Mouse (Mus musculus): ENCODE results near the gene Cnga4. TPM values are rescaled to one million over a fixed set of nuclear protein-coding genes. Genes with fewer than 3 reads are reported as not detected.
"Not testable (repeated sequence)": the region's sequence is repeated elsewhere in the genome, so short reads cannot be mapped to it uniquely, and the experiment has no call there.

Cnga4 gene
- polyA plus RNA-seq, 1 experiment from 2014 or later = not detected

- peak overlapping the region; percentile 78 for H3K9ac ChIP-seq (ENCODE audit: low read length)
- no peaks in the 10 kb centered on the region for H3K27me3 ChIP-seq (ENCODE audit: control insufficient read depth, insufficient read depth, low read length)
- H3K4me1 ChIP-seq (ENCODE audit: control insufficient read depth, insufficient read depth, low read length) = no peaks in the 10 kb centered on the region
- no peak for DNase-seq (ENCODE audit: low spot score)
- H3K36me3 ChIP-seq (ENCODE audit: control insufficient read depth, insufficient read depth, low read length) = no peaks in the 10 kb centered on the region
- peak overlapping the region; percentile 81 for H3K4me3 ChIP-seq (ENCODE audit: low read depth, low read length)
- peak overlapping the region; percentile 72 for H3K4me2 ChIP-seq (ENCODE audit: low read depth, severe bottlenecking)
- 1% methylated on average over 25 of the region's 25 CpGs for WGBS
- ATAC-seq (ENCODE audit: insufficient number of reproducible peaks, low FRiP score, low TSS enrichment, low read depth) = peak; percentile 55
- H3K27ac ChIP-seq (replicated peaks; ENCODE audit: low read depth, low read length) = no peak overlapping the region
- no peaks in the 10 kb centered on the region for H3K9me3 ChIP-seq (ENCODE audit: control insufficient read depth, low read length)
Observed at GRCm38 (mm10) chr7:105399058-105399934, 5.1 kb upstream of the Cnga4 start.

- H3K9ac ChIP-seq (ENCODE audit: low read length) = peak within 1 kb of the TSS; percentile 78
- H3K9me3 ChIP-seq (ENCODE audit: control insufficient read depth, low read length) = no peaks in the 10 kb centered on the region
- WGBS = under 1% methylated on average over 50 of the region's 55 CpGs
- no peaks in the 10 kb centered on the region for H3K36me3 ChIP-seq (ENCODE audit: control insufficient read depth, insufficient read depth, low read length)
- DNase-seq (ENCODE audit: low spot score) (peak; percentile 100), ATAC-seq (ENCODE audit: insufficient number of reproducible peaks, low FRiP score, low TSS enrichment, low read depth) (peak; percentile 99)
- H3K4me1 ChIP-seq (ENCODE audit: control insufficient read depth, insufficient read depth, low read length) = no peaks in the 10 kb centered on the region
- H3K4me3 ChIP-seq (ENCODE audit: low read depth, low read length) = peak within 1 kb of the TSS; percentile 81
- no peaks in the 10 kb centered on the region for H3K27me3 ChIP-seq (ENCODE audit: control insufficient read depth, insufficient read depth, low read length)
- H3K4me2 ChIP-seq (ENCODE audit: low read depth, severe bottlenecking) = peak within 1 kb of the TSS; percentile 72
- H3K27ac ChIP-seq (replicated peaks; ENCODE audit: low read depth, low read length) = no peak within 1 kb of the TSS
Observed at GRCm38 (mm10) chr7:105399935-105400624, 4.3 kb upstream of the Cnga4 start, which contains the start of gene Fam160a2. Gene Fam160a2, minus strand, starts transcription at chr7:105400054.

GRCm38 (mm10) chr7:105406322-105406721, 2.0 kb downstream of the Cnga4 start:
- ATAC-seq (ENCODE audit: insufficient number of reproducible peaks, low FRiP score, low TSS enrichment, low read depth) = no peak
- WGBS = 88% methylated on average over 1 of the region's 1 CpGs
- H3K27me3 ChIP-seq (ENCODE audit: control insufficient read depth, insufficient read depth, low read length) = no peaks in the 10 kb centered on the region

GRCm38 (mm10) chr7:105411874-105412632, 7.7 kb downstream of the Cnga4 start:
- not testable (repeated sequence) for H3K4me1 ChIP-seq (ENCODE audit: control insufficient read depth, insufficient read depth, low read length); H3K27ac ChIP-seq (replicated peaks; ENCODE audit: low read depth, low read length); ATAC-seq (ENCODE audit: insufficient number of reproducible peaks, low FRiP score, low TSS enrichment, low read depth); H3K27me3 ChIP-seq (ENCODE audit: control insufficient read depth, insufficient read depth, low read length); H3K4me2 ChIP-seq (ENCODE audit: low read depth, severe bottlenecking); H3K9ac ChIP-seq (ENCODE audit: low read length); H3K4me3 ChIP-seq (ENCODE audit: low read depth, low read length); H3K36me3 ChIP-seq (ENCODE audit: control insufficient read depth, insufficient read depth, low read length); H3K9me3 ChIP-seq (ENCODE audit: control insufficient read depth, low read length)
- DNase-seq (ENCODE audit: low spot score) = peak; percentile 83
- WGBS = 61% methylated on average over 8 of the region's 8 CpGs

More at GRCm38 (mm10) chr7:105406322-105406721, 2.0 kb downstream of the Cnga4 start:
- H3K4me2 ChIP-seq (ENCODE audit: low read depth, severe bottlenecking) = no peak overlapping the region
- H3K4me3 ChIP-seq (ENCODE audit: low read depth, low read length) = no peak overlapping the region
- no peaks in the 10 kb centered on the region for H3K36me3 ChIP-seq (ENCODE audit: control insufficient read depth, insufficient read depth, low read length)
- no peak overlapping the region for H3K27ac ChIP-seq (replicated peaks; ENCODE audit: low read depth, low read length)
- DNase-seq (ENCODE audit: low spot score) = no peak
- no peak overlapping the region for H3K9ac ChIP-seq (ENCODE audit: low read length)
- no peaks in the 10 kb centered on the region for H3K9me3 ChIP-seq (ENCODE audit: control insufficient read depth, low read length)
- H3K4me1 ChIP-seq (ENCODE audit: control insufficient read depth, insufficient read depth, low read length) = no peaks in the 10 kb centered on the region

- H3K9me3 ChIP-seq (ENCODE audit: control insufficient read depth, low read length) = no peaks in the 10 kb centered on the region
- no peak overlapping the region for H3K9ac ChIP-seq (ENCODE audit: low read length)
- H3K36me3 ChIP-seq (ENCODE audit: control insufficient read depth, insufficient read depth, low read length) = no peaks in the 10 kb centered on the region
- no peak overlapping the region for H3K4me3 ChIP-seq (ENCODE audit: low read depth, low read length)
- H3K4me1 ChIP-seq (ENCODE audit: control insufficient read depth, insufficient read depth, low read length) = no peaks in the 10 kb centered on the region
- H3K27ac ChIP-seq (replicated peaks; ENCODE audit: low read depth, low read length) = no peak overlapping the region
- 60% methylated on average over 6 of the region's 6 CpGs for WGBS
- ATAC-seq (ENCODE audit: insufficient number of reproducible peaks, low FRiP score, low TSS enrichment, low read depth) (no peak), DNase-seq (ENCODE audit: low spot score) (no peak)
- H3K4me2 ChIP-seq (ENCODE audit: low read depth, severe bottlenecking) = no peak overlapping the region
- H3K27me3 ChIP-seq (ENCODE audit: control insufficient read depth, insufficient read depth, low read length) = no peaks in the 10 kb centered on the region
Observed at GRCm38 (mm10) chr7:105414385-105414784, 10.0 kb downstream of the Cnga4 start.

- Histone ChIP-seq H3K36me3 (ENCODE audit: control insufficient read depth, insufficient read depth, low read length) (no peaks in the 10 kb centered on the region), H3K27me3 (ENCODE audit: control insufficient read depth, insufficient read depth, low read length) (no peaks in the 10 kb centered on the region), H3K4me3 (ENCODE audit: low read depth, low read length) (no peak overlapping the region), H3K4me2 (ENCODE audit: low read depth, severe bottlenecking) (no peak overlapping the region), H3K9ac (ENCODE audit: low read length) (no peak overlapping the region), H3K4me1 (ENCODE audit: control insufficient read depth, insufficient read depth, low read length) (no peaks in the 10 kb centered on the region), H3K9me3 (ENCODE audit: control insufficient read depth, low read length) (no peaks in the 10 kb centered on the region), H3K27ac (replicated peaks; ENCODE audit: low read depth, low read length) (no peak overlapping the region)
- ATAC-seq (ENCODE audit: insufficient number of reproducible peaks, low FRiP score, low TSS enrichment, low read depth) (no peak), DNase-seq (ENCODE audit: low spot score) (no peak)
- WGBS = 90% methylated on average over 7 of the region's 7 CpGs
Observed at GRCm38 (mm10) chr7:105416529-105416928, 12.2 kb downstream of the Cnga4 start.

GRCm38 (mm10) chr7:105418106-105418505, 13.7 kb downstream of the Cnga4 start:
- ATAC-seq (ENCODE audit: insufficient number of reproducible peaks, low FRiP score, low TSS enrichment, low read depth) (no peak), DNase-seq (ENCODE audit: low spot score) (no peak)
- no peaks in the 10 kb centered on the region for H3K4me1 ChIP-seq (ENCODE audit: control insufficient read depth, insufficient read depth, low read length)
- H3K4me2 ChIP-seq (ENCODE audit: low read depth, severe bottlenecking) = no peak overlapping the region
- H3K9me3 ChIP-seq (ENCODE audit: control insufficient read depth, low read length) = no peaks in the 10 kb centered on the region
- no peak overlapping the region for H3K4me3 ChIP-seq (ENCODE audit: low read depth, low read length)
- WGBS = 80% methylated on average over 5 of the region's 5 CpGs
- H3K9ac ChIP-seq (ENCODE audit: low read length) = no peak overlapping the region
- H3K36me3 ChIP-seq (ENCODE audit: control insufficient read depth, insufficient read depth, low read length) = no peaks in the 10 kb centered on the region
- H3K27me3 ChIP-seq (ENCODE audit: control insufficient read depth, insufficient read depth, low read length) = no peaks in the 10 kb centered on the region
- no peak overlapping the region for H3K27ac ChIP-seq (replicated peaks; ENCODE audit: low read depth, low read length)

- no peaks in the 10 kb centered on the region for H3K36me3 ChIP-seq (ENCODE audit: control insufficient read depth, insufficient read depth, low read length)
- H3K4me1 ChIP-seq (ENCODE audit: control insufficient read depth, insufficient read depth, low read length) = no peaks in the 10 kb centered on the region
- no peak for ATAC-seq (ENCODE audit: insufficient number of reproducible peaks, low FRiP score, low TSS enrichment, low read depth)
- H3K4me2 ChIP-seq (ENCODE audit: low read depth, severe bottlenecking) = no peak overlapping the region
- no peak for DNase-seq (ENCODE audit: low spot score)
- no peaks in the 10 kb centered on the region for H3K9me3 ChIP-seq (ENCODE audit: control insufficient read depth, low read length)
- H3K27me3 ChIP-seq (ENCODE audit: control insufficient read depth, insufficient read depth, low read length) = peaks cover 19% of the 10 kb centered on the region
- H3K27ac ChIP-seq (replicated peaks; ENCODE audit: low read depth, low read length) = no peak overlapping the region
- H3K9ac ChIP-seq (ENCODE audit: low read length) = no peak overlapping the region
- no peak overlapping the region for H3K4me3 ChIP-seq (ENCODE audit: low read depth, low read length)
- WGBS = 53% methylated on average over 2 of the region's 2 CpGs
Observed at GRCm38 (mm10) chr7:105420903-105421302, 16.5 kb downstream of the Cnga4 start.

All from limb, embryonic 11.5 days (tissue).